Mouse (Mus musculus): ENCODE data around the gene Clic6.

DNA sequence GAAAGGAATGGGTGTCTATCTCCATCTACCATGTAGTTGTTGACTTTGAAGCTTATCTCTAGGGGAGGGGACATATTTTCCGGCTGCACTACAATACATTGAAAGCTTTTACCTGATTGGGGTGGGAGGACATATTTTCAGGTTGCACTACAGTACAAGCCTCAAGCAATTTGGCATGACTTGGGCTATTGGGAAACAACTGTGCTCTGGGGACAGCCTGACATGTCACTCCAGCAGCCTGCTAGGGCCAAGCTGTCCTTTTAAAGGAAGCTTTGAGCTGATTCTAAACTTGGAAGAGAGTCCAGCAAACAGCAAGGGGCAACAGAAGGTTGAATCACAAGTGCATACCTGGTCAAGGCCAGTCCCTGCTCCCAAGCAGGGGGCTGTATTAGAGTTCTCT lies 69.5 kb downstream of the Clic6 start:
- TF ChIP-seq POLR2A (IDR thresholded peaks at IDR 0.05; ENCODE audit: extremely low read depth, insufficient read depth, low read length), result no peak
- no peak for TF ChIP-seq CTCF (IDR thresholded peaks at IDR 0.05; ENCODE audit: low read depth, low read length)

Data from liver, adult 2 months (tissue).